Mouse (Mus musculus) cerebellum, adult 2 months (tissue): Measurements from ENCODE around the gene Tspyl2. TPM values are rescaled to one million over a fixed set of nuclear protein-coding genes. Genes with fewer than 3 reads are reported as not detected.
A peak's percentile ranks its signal among the peaks of the same experiment; 100 is the strongest.
"Not testable (repeated sequence)": the region's sequence is repeated elsewhere in the genome, so short reads cannot be mapped to it uniquely, and the experiment has no call there.

ENCODE experiments used
- DNase-seq, 2 experiments: peaks; one replicate each; pipeline ENCODE4 v3.0.0; 2021
- H3K27ac ChIP-seq: fragments of 200-500 bp; 2 replicates; pipeline ENCODE4 v1.5.1; 2012; ENCODE audit warnings: low read length, control low read depth, inconsistent platforms; ENCODE audit not compliant: insufficient read depth
- H3K27me3 ChIP-seq: fragments of 200-500 bp; 2 replicates; pipeline ENCODE4 v1.6.1; 2012; ENCODE audit warnings: inconsistent platforms, mild to moderate bottlenecking, low read length, moderate library complexity; ENCODE audit not compliant: control insufficient read depth, insufficient read depth
- H3K4me1 ChIP-seq: fragments of 200-500 bp; 2 replicates; pipeline ENCODE4 v1.6.1; 2011; ENCODE audit warnings: low read length; ENCODE audit not compliant: control insufficient read depth, insufficient read depth
- H3K4me3 ChIP-seq: fragments of 200-500 bp; replicated peaks from 2 replicates; pipeline ENCODE3; 2011; ENCODE audit warnings: mild to moderate bottlenecking, low read depth, low read length, control low read depth; ENCODE audit not compliant: insufficient read depth
- CTCF ChIP-seq: fragments of 200-500 bp; IDR thresholded peaks from 2 replicates; pipeline ENCODE4 v1.5.1; 2011; ENCODE audit warnings: low read depth, mild to moderate bottlenecking, control low read depth, low read length, moderate library complexity, borderline replicate concordance; ENCODE audit not compliant: insufficient read depth
- POLR2A ChIP-seq: fragments of 200-500 bp; IDR thresholded peaks from 2 replicates; pipeline ENCODE4 v1.6.1; 2011; ENCODE audit warnings: low read length, control low read depth, borderline replicate concordance; ENCODE audit not compliant: insufficient read depth
- WGBS: fragments of 180-500 bp; shearing (Covaris S2); methylation state at CpG from one replicate; pipeline ENCODE4 v1.1.7; 2018; 5-methylcytosine and 5-hydroxymethylcytosine counted together
- polyA plus RNA-seq: library from polyadenylated mRNA; depleted of rRNA; stranded (reverse); fragments of >200 nt; gene quantifications from 2 replicates; pipeline ENCODE4 v1.2.3, GENCODE M21; 2012

The Tspyl2 gene
- polyA plus RNA-seq, 1 experiment: 191 TPM

DNA sequence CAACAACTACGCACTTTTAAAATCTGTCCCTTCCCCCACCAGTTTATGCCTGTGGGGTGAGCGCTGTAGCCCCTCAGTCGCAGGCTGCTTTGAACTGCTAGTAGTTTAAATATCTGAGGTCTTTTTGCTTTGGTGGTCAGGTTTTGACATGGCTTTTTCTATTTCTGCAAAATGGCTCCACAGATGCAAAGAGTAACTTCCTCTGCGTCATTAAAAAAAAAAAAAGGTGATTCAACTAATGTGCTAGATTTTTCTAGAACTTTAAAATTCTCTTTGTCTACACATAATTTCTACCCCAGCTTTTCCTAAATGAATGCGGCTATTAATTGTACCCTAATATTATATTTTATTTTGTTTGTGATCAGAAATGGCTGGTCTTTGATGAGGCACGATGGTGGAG lies 678 bp upstream of the Tspyl2 start:
- TF ChIP-seq CTCF (no peak), POLR2A (no peak)

DNA sequence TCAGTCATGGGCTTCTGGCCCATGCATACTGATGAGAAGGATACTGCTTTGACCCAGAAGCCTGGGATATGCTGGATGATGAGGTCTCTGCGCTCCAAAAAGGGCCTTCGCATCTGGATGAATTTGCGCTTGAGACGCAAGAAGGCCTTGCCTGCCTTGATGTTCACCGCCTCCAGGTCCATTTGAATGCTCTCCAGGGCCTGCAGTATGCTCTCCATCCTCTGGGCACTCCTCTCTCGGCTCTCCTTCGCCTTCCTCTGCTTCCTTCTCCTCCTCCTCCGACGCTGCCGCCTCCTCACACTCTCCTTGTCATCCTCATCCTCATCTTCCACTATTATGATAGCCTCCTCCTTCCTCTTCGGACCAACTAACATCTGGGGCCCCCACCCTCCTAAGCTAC lies 729 bp downstream of the Tspyl2 start:
- Histone ChIP-seq H3K4me3 (peak overlapping the region; percentile 78), H3K27ac (peak overlapping the region; percentile 24), H3K4me1 (peaks cover 9% of the 10 kb centered on the region), H3K27me3 (no peaks in the 10 kb centered on the region)
- WGBS: 21% methylated on average over 10 of the region's 11 CpGs
- DNase-seq: peak; percentile 46
- TF ChIP-seq CTCF: no peak
- TF ChIP-seq POLR2A: no peak

More for the DNA sequence above, 678 bp upstream of the Tspyl2 start:
- peaks cover 17% of the 10 kb centered on the region for H3K4me1 ChIP-seq
- H3K4me3 ChIP-seq: peak overlapping the region; percentile 78
- no peaks in the 10 kb centered on the region for H3K27me3 ChIP-seq
- whole genome bisulfite sequencing: 16% methylated on average over 6 of the region's 6 CpGs
- DNase-seq: no peak
- H3K27ac ChIP-seq: peak overlapping the region; percentile 83; the same call in 1 of the 2 replicates

DNA sequence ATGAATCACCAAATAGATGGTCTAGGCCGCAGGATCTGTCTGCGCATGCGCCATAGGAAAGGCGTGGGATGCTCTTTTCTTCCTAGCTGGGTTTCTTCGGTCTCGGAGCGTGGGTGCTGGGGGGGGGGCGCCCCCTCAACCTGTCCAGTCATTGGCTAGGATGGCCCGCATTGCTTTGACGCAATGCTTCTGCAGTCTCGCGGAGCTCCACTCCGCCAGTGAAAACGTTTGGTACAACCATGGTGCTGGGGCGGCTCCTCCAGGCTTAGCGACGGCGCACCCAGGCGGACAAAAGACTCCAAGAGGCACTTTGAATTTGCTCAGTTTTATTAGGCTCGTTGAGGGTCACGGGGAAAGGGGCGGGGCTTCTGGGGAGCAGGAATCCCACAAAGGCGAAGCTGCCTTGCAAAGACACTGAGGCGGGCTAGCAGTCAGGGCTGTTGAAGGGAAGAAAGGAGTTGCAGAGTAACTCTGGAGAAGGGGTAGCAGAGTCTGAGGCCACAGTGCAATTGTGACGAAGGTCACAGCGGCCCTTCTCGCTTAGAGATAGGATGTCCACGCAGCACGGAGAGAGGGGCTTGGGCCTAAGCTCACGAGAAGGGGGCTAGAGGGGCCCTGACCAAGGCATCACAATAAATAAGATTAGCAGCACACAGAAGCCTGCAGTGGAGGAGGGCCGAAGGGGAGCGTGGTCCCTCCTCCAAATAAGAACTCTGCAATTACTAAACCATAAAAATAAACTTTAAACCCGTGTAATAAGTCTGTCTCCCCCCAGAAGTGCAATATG lies 5.5 kb downstream of the Tspyl2 start:
- peaks cover 4% of the 10 kb centered on the region; the same call in 1 of the 2 replicates for H3K4me1 ChIP-seq
- H3K27ac ChIP-seq: peak overlapping the region; percentile 91
- peak overlapping the region; percentile 57 for H3K4me3 ChIP-seq
- WGBS: 9% methylated on average over 33 of the region's 33 CpGs
- no peaks in the 10 kb centered on the region for H3K27me3 ChIP-seq
- DNase-seq: peak; percentile 88 to 94
- TF ChIP-seq POLR2A: peak; percentile 65; the same call in 1 of the 2 replicates
- TF ChIP-seq CTCF: no peak

DNA sequence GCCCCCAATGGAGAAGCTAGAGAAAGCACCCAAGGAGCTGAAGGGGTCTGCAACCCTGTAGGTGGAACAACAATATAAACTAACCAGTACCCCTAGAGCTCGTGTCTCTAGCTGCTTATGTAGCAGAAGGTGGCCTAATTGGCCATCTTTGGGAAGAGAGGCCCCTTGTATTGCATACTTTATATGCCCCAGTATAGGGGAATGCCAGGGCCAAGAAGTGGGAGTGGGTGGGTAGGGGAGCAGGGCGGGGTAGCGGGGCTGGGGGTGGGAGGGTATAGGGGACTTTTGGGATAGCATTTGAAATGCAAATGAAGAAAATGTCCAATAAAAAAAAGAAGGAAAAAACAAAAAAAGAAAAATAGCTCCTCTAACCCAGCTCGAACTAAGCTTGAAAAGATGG lies 6.1 kb downstream of the Tspyl2 start:
- H3K4me1 ChIP-seq, DNase-seq, H3K27ac ChIP-seq, H3K27me3 ChIP-seq: not testable (repeated sequence)
- peak overlapping the region; percentile 16 for H3K4me3 ChIP-seq
- WGBS: 23% methylated on average over 3 of the region's 4 CpGs

DNA sequence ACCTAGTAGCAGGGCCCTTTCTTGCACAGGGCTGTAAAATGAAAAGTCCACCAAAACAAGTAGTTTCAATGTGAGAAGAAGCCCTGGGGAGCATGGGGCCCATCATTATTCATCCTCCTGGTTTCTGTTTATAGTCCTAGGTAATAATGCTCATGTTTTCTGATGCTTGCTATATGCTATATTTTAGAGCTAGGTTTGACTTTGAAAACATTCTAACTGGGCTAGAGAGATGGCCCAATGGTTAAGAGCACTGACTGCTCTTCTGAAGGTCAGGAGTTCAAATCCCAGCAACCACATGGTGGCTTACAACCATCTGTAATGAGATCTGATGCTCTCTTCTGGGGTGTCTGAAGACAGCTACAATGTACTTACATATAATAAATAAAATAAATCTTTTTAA lies 12.8 kb downstream of the Tspyl2 start:
- H3K27me3 ChIP-seq, DNase-seq, H3K27ac ChIP-seq, H3K4me1 ChIP-seq, H3K4me3 ChIP-seq: not testable (repeated sequence)

DNA sequence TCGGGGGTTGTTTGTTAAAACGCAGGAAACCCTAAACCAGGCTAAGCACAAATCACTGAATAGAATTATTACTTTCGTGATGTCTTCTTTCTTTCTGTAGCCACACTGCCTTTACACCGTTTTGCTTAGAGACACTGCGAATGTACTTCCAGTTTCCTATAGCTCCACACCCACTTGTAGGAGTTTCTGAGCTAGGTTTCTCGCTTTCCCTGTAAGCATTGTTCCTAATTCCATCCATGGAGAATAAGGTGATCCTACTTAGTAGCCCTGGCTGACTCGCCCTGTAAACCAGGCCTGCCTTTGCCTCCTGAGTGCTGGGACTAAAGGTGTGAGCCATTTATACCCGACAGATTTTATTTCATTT lies 14.6 kb downstream of the Tspyl2 start:
- Histone ChIP-seq H3K4me3 (peak overlapping the region; percentile 33), H3K27me3 (no peaks in the 10 kb centered on the region), H3K4me1 (no peaks in the 10 kb centered on the region), H3K27ac (no peak overlapping the region)
- 14% methylated on average over 8 of the region's 8 CpGs for WGBS
- TF ChIP-seq POLR2A (no peak), CTCF (no peak)
- no peak for DNase-seq

DNA sequence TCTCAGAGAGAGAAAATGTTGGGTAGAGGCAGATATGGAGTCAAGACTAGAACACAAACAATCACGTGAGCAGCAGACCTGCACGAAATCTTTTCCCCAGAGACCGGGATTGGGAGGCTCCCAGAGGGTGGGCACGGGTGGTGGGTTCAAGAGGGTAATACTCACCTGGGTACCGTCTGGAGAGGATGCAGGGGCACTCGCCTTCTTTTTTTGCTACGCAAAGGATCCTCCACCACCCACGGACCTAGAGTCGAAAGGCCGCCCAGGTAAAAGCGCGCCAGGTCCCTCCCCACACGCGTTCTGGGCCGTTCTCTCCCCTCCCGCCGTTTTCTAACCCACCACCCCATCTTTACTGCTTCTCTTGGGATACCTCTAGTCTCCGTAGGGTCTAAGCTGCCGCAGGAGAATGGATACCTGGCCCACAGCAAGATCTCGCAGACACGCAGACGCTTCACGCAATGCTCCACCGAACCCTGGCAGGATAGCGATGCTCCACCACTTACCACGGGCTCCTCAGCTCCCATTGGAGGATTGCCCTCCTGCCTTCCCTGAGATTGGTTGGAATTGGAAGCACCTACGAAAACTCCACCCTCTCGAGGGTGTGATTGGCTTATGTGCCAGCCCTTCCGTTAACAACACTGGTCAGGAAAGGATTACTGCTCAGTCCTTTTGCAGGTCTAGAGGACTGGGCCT lies 15.1 kb downstream of the Tspyl2 start, which contains the start of gene Kantr:
Kantr (minus strand) TSS at position 500 of the 693 bp plus-strand sequence.
- Histone ChIP-seq H3K4me3 (peak within 1 kb of the TSS; percentile 87), H3K27ac (peak within 1 kb of the TSS; percentile 37; the same call in 1 of the 2 replicates), H3K27me3 (no peaks in the 10 kb centered on the region), H3K4me1 (no peaks in the 10 kb centered on the region)
- TF ChIP-seq CTCF: no peak
- TF ChIP-seq POLR2A: peak; percentile 64
- 4% methylated on average over 29 of the region's 29 CpGs for WGBS
- peak; percentile 83 to 91 for DNase-seq

DNA sequence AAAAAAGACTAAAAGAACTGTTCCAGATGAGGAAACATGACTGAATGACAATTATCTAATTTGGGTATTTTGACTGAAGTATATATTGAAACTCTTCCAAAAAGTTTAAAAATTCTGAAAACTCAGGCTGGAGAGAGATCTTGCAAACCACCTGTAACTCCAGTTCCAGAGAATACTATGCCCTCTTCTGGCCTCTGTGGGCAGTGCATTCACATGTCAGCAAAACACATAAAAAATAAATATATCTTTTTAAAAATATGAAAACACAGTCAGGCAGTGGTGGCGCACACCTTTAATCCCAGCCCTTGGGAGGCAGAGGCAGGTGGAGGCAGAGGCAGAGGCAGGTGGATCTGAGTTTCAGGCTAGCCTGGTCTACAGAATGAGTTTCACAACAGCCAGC lies 18.6 kb downstream of the Tspyl2 start:
- no peak for TF ChIP-seq POLR2A
- TF ChIP-seq CTCF: no peak
- no peaks in the 10 kb centered on the region for H3K4me1 ChIP-seq
- DNase-seq: no peak
- WGBS: 100% methylated on average over 1 of the region's 1 CpGs
- H3K27me3 ChIP-seq: no peaks in the 10 kb centered on the region
- no peak overlapping the region for H3K4me3 ChIP-seq
- H3K27ac ChIP-seq: no peak overlapping the region
